Mouse (Mus musculus): Measurements from ENCODE around the gene Gm45717. TPM values are rescaled to one million over a fixed set of nuclear protein-coding genes. Genes with fewer than 3 reads are reported as not detected.

Gm45717 gene
- 0.27 TPM in 1 of 2 replicates, not detected in the other for polyA plus RNA-seq (2012; rRNA removed)

DNA sequence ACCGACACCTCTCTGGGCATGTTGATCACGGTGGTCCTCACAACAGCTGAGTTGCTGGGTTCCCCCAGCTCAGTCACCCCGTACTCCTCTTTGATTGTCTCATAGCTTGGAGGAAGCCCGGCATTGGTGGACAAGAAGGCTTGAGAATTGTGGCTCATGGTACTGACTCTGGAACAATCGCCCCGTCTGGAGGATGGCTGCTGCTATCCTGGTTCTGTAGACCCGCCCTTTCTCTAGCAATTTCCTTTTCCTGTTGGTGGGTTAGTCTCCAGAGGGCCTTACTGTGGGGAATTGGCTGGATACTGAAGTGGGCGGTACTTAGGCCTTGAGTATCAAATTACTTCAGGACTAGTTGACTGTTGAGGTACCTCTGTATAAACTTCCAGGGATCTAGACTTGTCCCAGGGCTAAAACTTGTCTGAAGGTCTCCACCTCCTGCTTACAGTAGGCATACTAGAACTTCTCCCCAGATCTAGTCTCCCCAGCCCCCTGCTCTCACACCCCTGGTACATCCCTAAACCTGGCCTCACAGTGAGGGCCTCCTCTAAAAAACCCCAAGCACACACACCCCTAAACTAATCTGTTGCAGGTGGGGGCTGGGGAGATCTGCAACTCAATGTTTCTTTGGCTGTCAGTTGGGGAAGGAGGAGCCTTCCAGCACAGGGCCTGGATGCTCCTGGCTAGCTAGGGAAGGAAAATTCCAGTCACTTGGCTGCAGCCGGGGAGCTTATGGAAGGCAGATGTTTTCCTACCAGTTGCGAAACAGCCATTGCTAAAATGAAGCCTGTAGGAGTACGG, at the start of gene Gm45717, which contains the start of gene Ifitm2:
Gm45717 (minus strand) TSS at position 180 of the 798 bp plus-strand sequence.
Ifitm2 (minus strand) TSS at position 230 of the 798 bp plus-strand sequence.
- Histone ChIP-seq H3K27ac (ENCODE audit: insufficient read depth, low read depth, low read length) (peak within 1 kb of the TSS; percentile 83), H3K27me3 (replicated peaks; ENCODE audit: control insufficient read depth, insufficient read depth, low read length) (no peaks in the 10 kb centered on the region), H3K4me3 (ENCODE audit: insufficient read depth, low read depth, low read length) (peak within 1 kb of the TSS; percentile 68), H3K36me3 (ENCODE audit: control insufficient read depth, insufficient read depth, low read length) (no peaks in the 10 kb centered on the region), H3K4me1 (ENCODE audit: control insufficient read depth, insufficient read depth, low read length) (no peaks in the 10 kb centered on the region)
- peak; percentile 95 for DNase-seq
- 13% methylated on average over 11 of the region's 11 CpGs for WGBS
- TF ChIP-seq CTCF (conservative IDR thresholded peaks at IDR 0.05; ENCODE audit: insufficient read depth, insufficient read length, low read depth, low read length) (no peak), POLR2A (IDR thresholded peaks at IDR 0.05; ENCODE audit: low read depth, low read length) (no peak)

DNA sequence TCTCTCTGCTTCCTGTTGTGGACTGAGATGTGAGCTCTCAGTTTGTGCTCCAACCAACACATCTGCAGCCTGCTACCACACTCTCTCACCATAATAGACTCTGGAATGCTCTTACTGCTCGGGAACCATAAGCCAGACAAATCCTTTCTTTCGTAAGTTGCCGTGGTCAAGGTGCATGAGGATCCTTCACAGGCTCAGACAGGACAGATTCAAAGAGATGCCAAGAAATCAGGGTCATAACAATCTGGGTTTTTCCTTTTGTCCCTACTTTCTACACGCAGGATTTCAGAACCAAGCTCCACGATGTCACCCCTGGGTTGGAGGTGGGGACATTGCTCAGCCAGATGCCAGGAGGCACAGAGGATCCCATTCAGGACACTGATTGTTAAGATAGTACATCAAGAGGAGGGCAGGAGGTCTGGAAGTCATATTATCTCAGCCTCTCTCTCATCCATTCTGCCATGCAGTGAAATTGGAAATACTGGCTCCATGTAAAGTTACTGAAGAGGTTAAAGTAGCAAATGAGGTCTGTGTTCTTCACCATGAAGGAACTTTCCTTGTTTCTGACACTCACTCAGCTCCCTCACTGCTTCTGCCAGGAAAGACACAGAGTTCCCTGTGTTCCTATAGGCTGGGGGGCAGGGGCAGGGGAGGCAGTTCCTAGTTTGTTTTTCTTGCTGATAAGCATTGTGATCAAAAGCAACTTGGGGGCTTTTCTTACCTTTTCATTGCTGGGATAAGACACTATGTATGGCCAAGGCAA, 47.7 kb upstream of the Gm45717 start:
- H3K36me3 ChIP-seq (ENCODE audit: control insufficient read depth, insufficient read depth, low read length) = no peaks in the 10 kb centered on the region
- no peak for DNase-seq
- no peaks in the 10 kb centered on the region for H3K4me1 ChIP-seq (ENCODE audit: control insufficient read depth, insufficient read depth, low read length)
- no peaks in the 10 kb centered on the region for H3K27me3 ChIP-seq (replicated peaks; ENCODE audit: control insufficient read depth, insufficient read depth, low read length)
- H3K4me3 ChIP-seq (ENCODE audit: insufficient read depth, low read depth, low read length) = no peak overlapping the region
- TF ChIP-seq CTCF (conservative IDR thresholded peaks at IDR 0.05; ENCODE audit: insufficient read depth, insufficient read length, low read depth, low read length) = no peak
- TF ChIP-seq POLR2A (IDR thresholded peaks at IDR 0.05; ENCODE audit: low read depth, low read length) = no peak
- H3K27ac ChIP-seq (ENCODE audit: insufficient read depth, low read depth, low read length) = no peak overlapping the region
- 86% methylated on average over 5 of the region's 5 CpGs for WGBS

DNA sequence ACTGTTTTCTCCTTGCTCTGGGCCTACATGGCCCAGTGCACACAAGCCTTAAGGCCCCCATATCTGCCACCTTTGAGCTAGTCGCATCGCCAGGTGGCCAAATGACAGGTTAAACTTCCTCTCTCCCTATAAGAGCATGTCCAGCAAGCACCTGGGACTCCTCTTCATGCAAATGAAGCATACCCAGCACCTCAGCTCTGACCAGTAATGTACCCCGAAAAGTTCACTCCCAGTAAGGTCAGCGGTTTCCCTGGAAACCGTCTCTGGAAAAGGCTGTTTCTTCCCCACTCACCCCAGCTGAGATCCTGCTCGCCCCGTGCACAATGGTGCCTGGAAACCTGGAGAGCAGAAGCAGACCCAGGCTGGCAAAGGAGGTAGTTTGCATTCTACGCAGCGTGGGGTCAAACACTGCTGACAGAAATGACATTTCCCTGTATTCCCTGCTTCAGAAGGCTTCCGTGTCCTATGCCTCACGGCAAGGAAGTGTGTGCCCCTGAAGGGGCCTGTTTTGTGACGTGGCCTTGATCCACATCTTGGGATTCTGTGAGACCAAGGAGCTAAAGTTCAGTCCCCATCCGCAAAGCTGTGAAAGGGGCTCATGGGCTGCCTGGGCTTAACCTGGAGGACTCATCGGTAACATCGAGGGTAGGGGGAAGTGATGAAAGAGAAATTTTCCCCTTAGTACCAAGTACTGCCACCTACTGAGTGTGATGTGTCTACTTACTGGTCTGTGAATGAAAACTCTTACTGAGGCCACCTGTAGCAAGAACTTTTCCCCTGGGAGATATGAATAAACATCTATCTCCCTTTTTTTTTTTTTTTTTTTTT, 45.4 kb upstream of the Gm45717 start:
- 79% methylated on average over 15 of the region's 15 CpGs for WGBS
- H3K27me3 ChIP-seq (replicated peaks; ENCODE audit: control insufficient read depth, insufficient read depth, low read length) = no peaks in the 10 kb centered on the region
- TF ChIP-seq CTCF (conservative IDR thresholded peaks at IDR 0.05; ENCODE audit: insufficient read depth, insufficient read length, low read depth, low read length) (no peak), POLR2A (IDR thresholded peaks at IDR 0.05; ENCODE audit: low read depth, low read length) (no peak)
- no peak overlapping the region for H3K4me3 ChIP-seq (ENCODE audit: insufficient read depth, low read depth, low read length)
- H3K4me1 ChIP-seq (ENCODE audit: control insufficient read depth, insufficient read depth, low read length) = no peaks in the 10 kb centered on the region
- no peak for DNase-seq
- no peaks in the 10 kb centered on the region for H3K36me3 ChIP-seq (ENCODE audit: control insufficient read depth, insufficient read depth, low read length)
- no peak overlapping the region for H3K27ac ChIP-seq (ENCODE audit: insufficient read depth, low read depth, low read length)

DNA sequence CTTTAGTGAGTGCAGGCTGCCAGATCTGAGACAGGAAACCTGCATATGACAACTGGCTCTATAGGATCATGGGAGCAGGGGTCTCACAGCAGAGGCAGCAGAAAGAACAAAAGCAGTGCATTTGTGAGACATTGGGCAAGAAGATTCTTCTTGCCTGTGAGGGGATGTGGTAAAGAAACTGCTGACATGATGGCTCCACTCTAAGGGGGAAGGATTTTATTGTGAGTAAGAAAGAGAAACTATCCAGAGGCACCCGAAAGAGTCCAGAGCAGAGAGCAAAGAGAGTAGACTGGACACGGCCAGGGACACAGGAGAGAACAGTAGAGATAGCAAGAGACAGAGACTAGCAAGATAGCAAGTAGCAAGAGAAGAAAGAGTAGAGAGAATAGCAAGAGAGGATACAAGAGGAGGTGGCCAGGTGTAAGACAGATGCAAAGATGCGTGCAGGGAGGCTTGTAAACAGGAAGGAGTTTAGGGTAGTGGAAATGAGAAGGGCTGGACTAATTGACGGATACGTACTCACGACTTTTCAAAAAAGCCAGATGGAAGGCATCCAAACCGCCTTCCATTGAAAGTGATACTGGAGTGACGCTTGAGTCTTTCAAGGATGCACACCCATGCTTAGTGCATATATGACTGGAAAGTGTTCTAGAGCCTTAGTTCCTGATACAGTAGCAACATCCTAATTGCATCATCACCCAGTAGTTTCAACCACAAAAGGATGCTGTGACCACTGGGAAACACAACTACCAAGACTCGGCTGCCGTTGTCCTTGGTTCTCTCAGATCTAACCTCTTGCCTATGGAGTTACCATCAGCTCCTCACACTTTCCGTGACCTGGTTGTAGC, 43.3 kb upstream of the Gm45717 start:
- no peaks in the 10 kb centered on the region for H3K4me1 ChIP-seq (ENCODE audit: control insufficient read depth, insufficient read depth, low read length)
- no peak for DNase-seq
- WGBS = 77% methylated on average over 11 of the region's 11 CpGs
- no peak overlapping the region for H3K4me3 ChIP-seq (ENCODE audit: insufficient read depth, low read depth, low read length)
- H3K27ac ChIP-seq (ENCODE audit: insufficient read depth, low read depth, low read length) = no peak overlapping the region
- TF ChIP-seq CTCF (conservative IDR thresholded peaks at IDR 0.05; ENCODE audit: insufficient read depth, insufficient read length, low read depth, low read length) (no peak), POLR2A (IDR thresholded peaks at IDR 0.05; ENCODE audit: low read depth, low read length) (no peak)
- no peaks in the 10 kb centered on the region for H3K27me3 ChIP-seq (replicated peaks; ENCODE audit: control insufficient read depth, insufficient read depth, low read length)
- no peaks in the 10 kb centered on the region for H3K36me3 ChIP-seq (ENCODE audit: control insufficient read depth, insufficient read depth, low read length)

DNA sequence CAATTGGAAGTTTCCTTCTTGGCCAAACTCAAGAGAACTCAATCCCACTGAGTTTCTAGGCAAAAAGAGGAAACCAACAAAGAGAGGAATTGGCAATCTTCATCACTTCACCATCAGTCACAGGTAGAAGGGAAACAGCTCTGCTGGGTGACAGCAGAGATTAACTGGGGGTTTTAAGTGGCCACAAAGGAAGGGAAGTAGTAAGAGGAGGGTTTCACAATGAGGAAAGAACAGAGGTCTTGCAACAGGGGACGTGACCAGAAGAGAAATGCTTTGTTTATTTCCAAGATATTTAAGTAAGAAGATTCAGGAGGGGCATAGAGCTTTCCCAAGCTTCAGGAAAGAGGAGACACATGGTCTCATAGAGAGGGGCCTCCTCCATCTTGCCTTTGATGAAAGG, 42.1 kb upstream of the Gm45717 start:
- Histone ChIP-seq H3K27me3 (replicated peaks; ENCODE audit: control insufficient read depth, insufficient read depth, low read length) (no peaks in the 10 kb centered on the region), H3K4me3 (ENCODE audit: insufficient read depth, low read depth, low read length) (no peak overlapping the region), H3K4me1 (ENCODE audit: control insufficient read depth, insufficient read depth, low read length) (no peaks in the 10 kb centered on the region), H3K27ac (ENCODE audit: insufficient read depth, low read depth, low read length) (no peak overlapping the region), H3K36me3 (ENCODE audit: control insufficient read depth, insufficient read depth, low read length) (no peaks in the 10 kb centered on the region)
- TF ChIP-seq CTCF (conservative IDR thresholded peaks at IDR 0.05; ENCODE audit: insufficient read depth, insufficient read length, low read depth, low read length) = no peak
- TF ChIP-seq POLR2A (IDR thresholded peaks at IDR 0.05; ENCODE audit: low read depth, low read length) = no peak
- 76% methylated on average over 1 of the region's 1 CpGs for WGBS
- no peak for DNase-seq

DNA sequence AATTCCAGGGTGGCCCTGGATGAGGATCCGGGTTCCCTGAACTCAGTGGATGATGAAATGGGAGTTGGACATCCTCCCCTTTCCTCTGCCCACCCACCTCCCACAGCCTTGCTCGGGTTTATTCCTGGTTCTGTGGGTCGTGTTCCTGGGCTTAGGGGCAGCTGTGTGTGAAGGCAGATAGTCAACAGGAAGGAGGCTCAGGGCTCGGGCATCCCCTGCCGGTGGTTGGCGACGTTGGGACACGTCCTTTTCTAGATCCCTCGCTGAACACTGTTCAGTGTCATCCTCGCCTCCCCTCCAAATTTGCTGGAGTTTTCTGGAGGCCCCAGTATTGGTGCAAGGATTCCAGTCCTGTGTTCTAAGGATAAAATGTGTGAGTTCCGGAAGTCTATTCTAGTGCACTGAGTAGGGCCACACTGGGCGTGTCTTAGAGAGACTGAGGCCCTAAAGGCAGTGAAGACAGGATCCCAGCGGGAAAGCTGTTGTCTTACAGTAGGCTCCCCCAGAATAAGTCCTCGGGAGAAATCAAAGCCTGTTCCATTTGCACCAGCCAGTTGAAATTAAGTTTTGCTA, 35.5 kb upstream of the Gm45717 start:
- WGBS = 82% methylated on average over 14 of the region's 14 CpGs
- H3K36me3 ChIP-seq (ENCODE audit: control insufficient read depth, insufficient read depth, low read length) = no peaks in the 10 kb centered on the region
- H3K4me1 ChIP-seq (ENCODE audit: control insufficient read depth, insufficient read depth, low read length) = no peaks in the 10 kb centered on the region
- TF ChIP-seq CTCF (conservative IDR thresholded peaks at IDR 0.05; ENCODE audit: insufficient read depth, insufficient read length, low read depth, low read length) = no peak; the same call in 1 of the 2 replicates
- no peak for TF ChIP-seq POLR2A (IDR thresholded peaks at IDR 0.05; ENCODE audit: low read depth, low read length)
- H3K27ac ChIP-seq (ENCODE audit: insufficient read depth, low read depth, low read length) = no peak overlapping the region
- no peak for DNase-seq
- H3K27me3 ChIP-seq (replicated peaks; ENCODE audit: control insufficient read depth, insufficient read depth, low read length) = no peaks in the 10 kb centered on the region
- no peak overlapping the region for H3K4me3 ChIP-seq (ENCODE audit: insufficient read depth, low read depth, low read length)
